Comparison of ENCODE assay signal across 25 mouse cellular contexts in the genomic region with DNA sequence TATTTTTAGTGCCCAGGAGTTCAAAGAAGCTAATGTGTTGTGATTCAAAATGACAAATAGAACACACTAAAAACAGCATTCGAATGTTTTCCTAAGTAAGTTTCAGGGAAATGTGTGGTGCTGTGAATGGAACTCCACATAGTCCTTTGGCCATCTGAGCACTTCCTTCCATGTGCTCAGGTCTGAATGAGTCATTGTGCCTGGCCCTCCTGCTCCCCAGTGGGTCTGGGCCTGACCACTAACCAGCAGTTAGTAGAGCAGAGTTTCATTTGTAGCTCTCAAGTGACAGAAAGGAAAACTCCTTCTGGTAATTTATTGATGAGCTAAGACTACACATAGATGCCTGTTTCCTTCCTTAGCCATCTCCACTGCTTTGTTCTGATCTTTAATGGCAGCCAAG.
"Had no signal": no experiment of that assay in that cellular context is flagged by ENCODE, and none has a peak within 500 bp of the region (broad histone marks: within the 10 kb centered on the region; RNA-seq: fewer than 3 reads in every experiment).

No protein-coding gene starts in this region.

- H3K27ac ChIP-seq: gastrocnemius, adult 2 months; heart, embryonic 10.5 days; hindbrain, embryonic 10.5 days; hindbrain, embryonic 12.5 days; hindbrain, embryonic 14.5 days; intestine, embryonic 15.5 days; left cerebral cortex, adult 2 months; limb, embryonic 12.5 days; liver, embryonic 12.5 days; liver, embryonic 14.5 days had no signal

- H3K27me3 ChIP-seq: heart, embryonic 12.5 days; hindbrain, embryonic 12.5 days; intestine, embryonic 15.5 days; limb, embryonic 12.5 days; liver, embryonic 12.5 days had no signal

- H3K4me3 ChIP-seq: gastrocnemius, adult 2 months; heart, embryonic 10.5 days; heart, embryonic 12.5 days; hindbrain, embryonic 10.5 days; hindbrain, embryonic 12.5 days; intestine, embryonic 15.5 days; left cerebral cortex, adult 2 months; limb, embryonic 12.5 days; liver, embryonic 12.5 days had no signal

- H3K9ac ChIP-seq: heart, embryonic 12.5 days; hindbrain, embryonic 12.5 days; hindbrain, embryonic 14.5 days; intestine, embryonic 15.5 days; limb, embryonic 12.5 days; liver, embryonic 12.5 days; liver, embryonic 14.5 days had no signal

- H3K4me1 ChIP-seq: heart, embryonic 10.5 days; heart, embryonic 12.5 days; hindbrain, embryonic 10.5 days; hindbrain, embryonic 12.5 days; intestine, embryonic 15.5 days; limb, embryonic 12.5 days; liver, embryonic 12.5 days had no signal

- H3K9me3 ChIP-seq: heart, embryonic 10.5 days; heart, embryonic 12.5 days; hindbrain, embryonic 10.5 days; hindbrain, embryonic 12.5 days; intestine, embryonic 15.5 days; limb, embryonic 12.5 days; liver, embryonic 12.5 days had no signal

- H3K4me2 ChIP-seq: heart, embryonic 12.5 days; hindbrain, embryonic 12.5 days; hindbrain, embryonic 14.5 days; intestine, embryonic 15.5 days; limb, embryonic 12.5 days; liver, embryonic 12.5 days had no signal

- DNase-seq: gastrocnemius, adult 2 months; gastrocnemius, postnatal 10 days; gastrocnemius, postnatal 25 days; heart, adult 18-20 months; heart, postnatal 10 days; kidney, adult 18-20 months; kidney, adult 8-10 months; kidney, postnatal 10 days; kidney, postnatal 25 days; kidney, postnatal 4 days; layer of hippocampus, adult 9-11 months; left cerebral cortex, postnatal 4 days had no signal

- H3K36me3 ChIP-seq: heart, embryonic 10.5 days; heart, embryonic 12.5 days; hindbrain, embryonic 10.5 days; hindbrain, embryonic 12.5 days; intestine, embryonic 15.5 days; limb, embryonic 12.5 days; liver, embryonic 12.5 days had no signal

- ATAC-seq: hindbrain, embryonic 16.5 days; inflammation-experienced regulatory T-cells, adult 6 months; intestine, embryonic 15.5 days; intestine, postnatal 0 days; liver, embryonic 12.5 days had no signal
